Mouse (Mus musculus): Measurements from ENCODE around the gene Myh9. TPM values are rescaled to one million over a fixed set of nuclear protein-coding genes. Genes with fewer than 3 reads are reported as not detected.
"Not testable (repeated sequence)": the region's sequence is repeated elsewhere in the genome, so short reads cannot be mapped to it uniquely, and the experiment has no call there.

Gene Myh9
- polyA plus RNA-seq, 1 experiment from 2014 or later: 14.5 TPM

- Histone ChIP-seq H3K9ac (no peak overlapping the region), H3K27ac (no peak overlapping the region), H3K4me1 (replicated peaks) (no peaks in the 10 kb centered on the region), H3K9me3 (no peaks in the 10 kb centered on the region), H3K36me3 (no peaks in the 10 kb centered on the region), H3K27me3 (no peaks in the 10 kb centered on the region), H3K4me3 (no peak overlapping the region), H3K4me2 (no peak overlapping the region)
- no peak for ATAC-seq (ENCODE audit: low FRiP score)
- 76% methylated on average over 3 of the region's 3 CpGs for WGBS
Measured at GRCm38 (mm10) chr15:77847826-77848225, 5.9 kb upstream of the Myh9 start.

- Histone ChIP-seq H3K36me3 (no peaks in the 10 kb centered on the region), H3K27ac (no peak overlapping the region), H3K9me3 (no peaks in the 10 kb centered on the region), H3K4me2 (no peak overlapping the region), H3K27me3 (no peaks in the 10 kb centered on the region), H3K9ac (no peak overlapping the region), H3K4me1 (replicated peaks) (no peaks in the 10 kb centered on the region), H3K4me3 (no peak overlapping the region)
- no peak for ATAC-seq (ENCODE audit: low FRiP score)
- 73% methylated on average over 3 of the region's 3 CpGs for WGBS
Measured at GRCm38 (mm10) chr15:77847108-77847507, 5.1 kb upstream of the Myh9 start.

GRCm38 (mm10) chr15:77845931-77846595 is 4.1 kb upstream of the Myh9 start:
- H3K4me1 ChIP-seq (replicated peaks); H3K27me3 ChIP-seq; H3K27ac ChIP-seq; H3K36me3 ChIP-seq; H3K9ac ChIP-seq; H3K4me3 ChIP-seq; H3K9me3 ChIP-seq; H3K4me2 ChIP-seq; ATAC-seq (ENCODE audit: low FRiP score): not testable (repeated sequence)
- 90% methylated on average over 11 of the region's 11 CpGs for WGBS

DNA sequence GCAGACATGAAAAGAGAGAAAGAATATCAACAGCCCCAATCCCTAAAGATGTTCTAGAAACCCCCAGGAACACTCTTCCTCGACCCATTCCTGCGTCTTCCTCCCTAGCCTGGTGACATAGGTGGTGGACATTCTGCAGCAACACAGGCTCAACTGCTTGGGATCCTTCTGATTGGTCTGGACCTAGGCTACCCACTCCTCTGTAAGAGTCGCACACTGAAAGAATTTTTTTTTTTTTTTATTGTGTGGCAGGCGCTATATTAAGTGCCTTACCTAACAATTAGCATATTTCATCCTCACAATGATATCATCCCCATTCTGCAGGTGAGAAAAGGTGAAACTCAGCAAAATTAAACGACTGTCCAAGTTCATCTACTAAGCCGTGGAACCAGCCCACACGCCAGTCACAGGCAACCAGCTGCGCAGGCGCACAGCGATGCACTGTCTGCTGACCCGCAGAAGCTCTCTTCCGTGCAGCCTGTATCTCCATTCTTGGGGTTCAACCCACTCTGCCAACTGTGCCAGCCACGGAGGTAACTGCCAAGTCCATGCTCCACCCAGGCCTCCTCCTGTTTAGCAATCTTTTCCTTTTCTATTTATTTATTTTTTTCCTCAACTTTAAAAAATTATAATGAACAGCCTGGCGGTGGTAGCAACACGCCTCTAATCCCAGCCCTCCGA is 3.1 kb upstream of the Myh9 start:
- H3K9ac ChIP-seq: no peak overlapping the region
- no peaks in the 10 kb centered on the region for H3K36me3 ChIP-seq
- H3K4me1 ChIP-seq (replicated peaks): peaks cover 12% of the 10 kb centered on the region
- H3K4me3 ChIP-seq: no peak overlapping the region
- no peak overlapping the region for H3K4me2 ChIP-seq
- H3K9me3 ChIP-seq: no peaks in the 10 kb centered on the region
- H3K27me3 ChIP-seq: no peaks in the 10 kb centered on the region
- WGBS: 92% methylated on average over 16 of the region's 16 CpGs
- no peak overlapping the region for H3K27ac ChIP-seq
- ATAC-seq (ENCODE audit: low FRiP score): no peak

GRCm38 (mm10) chr15:77844048-77844447 is 2.1 kb upstream of the Myh9 start:
- Histone ChIP-seq H3K9ac (no peak overlapping the region), H3K27ac (no peak overlapping the region), H3K27me3 (no peaks in the 10 kb centered on the region), H3K4me3 (no peak overlapping the region), H3K4me1 (replicated peaks) (peaks cover 22% of the 10 kb centered on the region), H3K36me3 (no peaks in the 10 kb centered on the region), H3K4me2 (no peak overlapping the region), H3K9me3 (no peaks in the 10 kb centered on the region)
- 87% methylated on average over 6 of the region's 6 CpGs for WGBS
- ATAC-seq (ENCODE audit: low FRiP score): no peak

DNA sequence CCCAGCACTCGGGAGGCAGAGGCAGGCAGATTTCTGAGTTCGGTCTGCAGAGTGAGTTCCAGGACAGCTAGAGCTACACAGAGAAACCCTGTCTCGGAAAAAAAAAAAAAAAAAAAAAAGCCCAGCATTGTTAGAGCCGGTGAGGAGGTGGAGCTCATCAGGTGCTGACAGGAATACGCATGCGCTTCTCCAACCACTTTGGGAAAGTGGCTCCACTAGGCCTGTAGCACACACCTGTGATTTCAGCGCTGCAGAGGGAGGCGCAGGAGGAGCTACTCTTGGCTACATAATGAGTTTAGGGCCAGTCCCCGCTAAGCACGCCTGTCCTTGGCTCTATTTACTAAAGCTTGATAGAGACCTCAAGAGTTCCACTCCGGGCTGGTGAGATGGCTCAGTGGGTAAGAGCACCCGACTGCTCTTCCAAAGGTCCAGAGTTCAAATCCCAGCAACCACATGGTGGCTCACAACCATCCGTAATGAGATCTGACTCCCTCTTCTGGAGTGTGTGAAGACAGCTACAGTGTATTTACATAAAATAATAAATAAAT is 1.6 kb upstream of the Myh9 start:
- peaks cover 27% of the 10 kb centered on the region for H3K4me1 ChIP-seq (replicated peaks)
- H3K9ac ChIP-seq; H3K27me3 ChIP-seq; ATAC-seq (ENCODE audit: low FRiP score); H3K4me3 ChIP-seq; H3K27ac ChIP-seq; H3K4me2 ChIP-seq; H3K9me3 ChIP-seq; H3K36me3 ChIP-seq: not testable (repeated sequence)
- 71% methylated on average over 12 of the region's 13 CpGs for WGBS

DNA sequence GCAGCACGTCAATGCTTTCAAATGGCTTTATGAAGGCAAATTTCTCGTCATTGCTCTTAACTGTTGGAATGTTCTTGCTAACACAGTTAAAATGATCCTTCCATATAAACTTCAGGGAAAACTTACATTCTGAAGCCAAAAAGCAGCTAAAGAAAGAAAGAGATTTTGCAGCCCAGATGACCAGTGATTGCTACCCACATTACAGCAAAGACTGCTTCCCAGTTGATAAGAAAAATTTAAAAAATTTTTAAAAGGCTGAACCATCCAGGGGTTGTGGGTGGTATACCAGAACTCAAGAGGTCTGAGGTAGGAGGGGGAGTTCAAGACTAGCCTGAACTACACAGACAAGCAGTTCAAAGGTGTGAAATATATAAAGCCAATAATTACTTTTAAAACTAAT is 1.1 kb upstream of the Myh9 start:
- Histone ChIP-seq H3K4me3 (peak overlapping the region; percentile 87), H3K4me2 (peak overlapping the region; percentile 61), H3K27me3 (no peaks in the 10 kb centered on the region), H3K27ac (no peak overlapping the region), H3K9me3 (no peaks in the 10 kb centered on the region), H3K4me1 (replicated peaks) (peaks cover 32% of the 10 kb centered on the region), H3K36me3 (no peaks in the 10 kb centered on the region), H3K9ac (no peak overlapping the region)
- no peak for ATAC-seq (ENCODE audit: low FRiP score)
- WGBS: 30% methylated on average over 2 of the region's 2 CpGs

GRCm38 (mm10) chr15:77841361-77842046 is 471 bp downstream of the Myh9 start:
- no peaks in the 10 kb centered on the region for H3K9me3 ChIP-seq
- under 1% methylated on average over 76 of the region's 80 CpGs for WGBS
- H3K27me3 ChIP-seq: no peaks in the 10 kb centered on the region
- H3K36me3 ChIP-seq: no peaks in the 10 kb centered on the region
- H3K27ac ChIP-seq: peak overlapping the region; percentile 91
- peak overlapping the region; percentile 87 for H3K9ac ChIP-seq
- peaks cover 43% of the 10 kb centered on the region for H3K4me1 ChIP-seq (replicated peaks)
- peak; percentile 68 for ATAC-seq (ENCODE audit: low FRiP score)
- peak overlapping the region; percentile 87 for H3K4me3 ChIP-seq
- peak overlapping the region; percentile 95 for H3K4me2 ChIP-seq

GRCm38 (mm10) chr15:77840450-77841360 is 1.3 kb downstream of the Myh9 start:
- Histone ChIP-seq H3K4me2 (peak overlapping the region; percentile 95), H3K36me3 (no peaks in the 10 kb centered on the region), H3K4me1 (replicated peaks) (peaks cover 51% of the 10 kb centered on the region), H3K9me3 (no peaks in the 10 kb centered on the region), H3K27me3 (no peaks in the 10 kb centered on the region), H3K4me3 (peak overlapping the region; percentile 87), H3K9ac (peak overlapping the region; percentile 87), H3K27ac (peak overlapping the region; percentile 91)
- WGBS: 6% methylated on average over 36 of the region's 36 CpGs
- no peak for ATAC-seq (ENCODE audit: low FRiP score)

DNA sequence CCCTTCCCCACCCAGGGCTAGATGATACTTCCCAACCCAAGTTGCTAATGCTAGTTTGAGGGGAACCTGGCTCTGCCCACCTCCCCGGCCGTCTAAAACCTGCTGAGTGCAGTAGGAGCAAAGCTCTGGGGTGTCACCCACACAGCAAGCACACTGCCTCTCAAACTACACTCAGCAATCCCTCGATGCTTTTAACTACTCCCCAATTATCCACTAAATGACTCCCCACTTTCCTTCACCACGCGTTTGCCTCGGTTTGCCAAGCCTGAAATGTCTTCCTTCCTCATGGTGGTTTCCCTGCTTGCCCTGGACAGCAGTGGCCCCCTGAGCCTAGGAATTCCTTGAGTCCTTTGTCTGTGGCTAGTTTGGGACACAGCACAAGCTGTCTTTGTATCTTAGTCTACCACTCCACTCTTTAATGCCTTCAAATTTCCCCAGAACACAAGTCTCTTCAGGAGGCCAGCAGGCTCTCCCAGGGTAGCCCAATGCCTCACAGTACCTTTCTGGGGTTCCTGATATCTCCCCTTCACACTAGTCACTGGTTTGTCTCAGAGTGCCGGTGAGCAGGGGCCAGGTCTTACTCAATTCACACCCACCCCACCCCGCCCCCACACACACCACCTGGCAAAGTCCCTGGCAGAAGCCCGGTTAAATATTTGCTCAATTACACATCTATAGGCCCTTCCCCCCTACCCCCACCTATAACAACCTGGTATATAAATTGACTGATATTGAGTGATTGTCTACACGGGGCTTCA is 2.3 kb downstream of the Myh9 start:
- 15% methylated on average over 10 of the region's 10 CpGs for WGBS
- no peaks in the 10 kb centered on the region for H3K9me3 ChIP-seq
- H3K9ac ChIP-seq: peak overlapping the region; percentile 87
- peak overlapping the region; percentile 52; the same call in 1 of the 2 replicates for H3K27ac ChIP-seq
- no peaks in the 10 kb centered on the region for H3K27me3 ChIP-seq
- no peak for ATAC-seq (ENCODE audit: low FRiP score)
- H3K4me1 ChIP-seq (replicated peaks): peaks cover 54% of the 10 kb centered on the region
- no peaks in the 10 kb centered on the region for H3K36me3 ChIP-seq
- H3K4me3 ChIP-seq: peak overlapping the region; percentile 87
- H3K4me2 ChIP-seq: peak overlapping the region; percentile 95
